Mouse (Mus musculus) kidney, postnatal 10 days (tissue): ENCODE results near the gene Antxr1.

Experiments used
- DNase-seq: peaks from one replicate; pipeline ENCODE4 v3.0.0; 2021; ENCODE audit warnings: mixed read lengths

The Antxr1 gene

GRCm38 (mm10) chr6:87244117-87245100 is 91.2 kb downstream of the Antxr1 start:
- no peak for DNase-seq

GRCm38 (mm10) chr6:87237260-87237659 is 98.4 kb downstream of the Antxr1 start:
- DNase-seq = no peak

- DNase-seq = no peak
Observed at GRCm38 (mm10) chr6:87236061-87236460, 99.6 kb downstream of the Antxr1 start.

- DNase-seq = no peak
Observed at GRCm38 (mm10) chr6:87233111-87233510, 102.5 kb downstream of the Antxr1 start.

- DNase-seq = no peak
Observed at GRCm38 (mm10) chr6:87230041-87230440, 105.6 kb downstream of the Antxr1 start.

GRCm38 (mm10) chr6:87227940-87228339 is 107.7 kb downstream of the Antxr1 start:
- DNase-seq = no peak

GRCm38 (mm10) chr6:87226315-87226714 is 109.3 kb downstream of the Antxr1 start:
- no peak for DNase-seq

- peak; percentile 72 for DNase-seq
Observed at GRCm38 (mm10) chr6:87225286-87225685, 110.3 kb downstream of the Antxr1 start.

GRCm38 (mm10) chr6:87222854-87223631 is 112.6 kb downstream of the Antxr1 start:
- DNase-seq = peak; percentile 55

- no peak for DNase-seq
Observed at GRCm38 (mm10) chr6:87219061-87219992, 116.3 kb downstream of the Antxr1 start.

GRCm38 (mm10) chr6:87216114-87216591 is 119.5 kb downstream of the Antxr1 start:
- no peak for DNase-seq

- peak; percentile 71 for DNase-seq
Observed at GRCm38 (mm10) chr6:87213262-87213661, 122.4 kb downstream of the Antxr1 start.

- no peak for DNase-seq
Observed at GRCm38 (mm10) chr6:87211551-87211950, 124.1 kb downstream of the Antxr1 start.

GRCm38 (mm10) chr6:87207373-87207982 is 128.1 kb downstream of the Antxr1 start:
- peak; percentile 87 for DNase-seq

- no peak for DNase-seq
Observed at GRCm38 (mm10) chr6:87206790-87207189, 128.8 kb downstream of the Antxr1 start.

GRCm38 (mm10) chr6:87203467-87203866 is 132.2 kb downstream of the Antxr1 start:
- no peak for DNase-seq

- no peak for DNase-seq
Observed at GRCm38 (mm10) chr6:87203065-87203464, 132.6 kb downstream of the Antxr1 start.

- no peak for DNase-seq
Observed at GRCm38 (mm10) chr6:87202048-87202605, 133.5 kb downstream of the Antxr1 start.

GRCm38 (mm10) chr6:87189755-87190154 is 145.9 kb downstream of the Antxr1 start:
- no peak for DNase-seq

- DNase-seq = peak; percentile 72
Observed at GRCm38 (mm10) chr6:87186988-87187387, 148.6 kb downstream of the Antxr1 start.

- no peak for DNase-seq
Observed at GRCm38 (mm10) chr6:87184418-87184817, 151.2 kb downstream of the Antxr1 start.
